29 mouse cellular contexts compared by ENCODE assay signal in the genomic region with DNA sequence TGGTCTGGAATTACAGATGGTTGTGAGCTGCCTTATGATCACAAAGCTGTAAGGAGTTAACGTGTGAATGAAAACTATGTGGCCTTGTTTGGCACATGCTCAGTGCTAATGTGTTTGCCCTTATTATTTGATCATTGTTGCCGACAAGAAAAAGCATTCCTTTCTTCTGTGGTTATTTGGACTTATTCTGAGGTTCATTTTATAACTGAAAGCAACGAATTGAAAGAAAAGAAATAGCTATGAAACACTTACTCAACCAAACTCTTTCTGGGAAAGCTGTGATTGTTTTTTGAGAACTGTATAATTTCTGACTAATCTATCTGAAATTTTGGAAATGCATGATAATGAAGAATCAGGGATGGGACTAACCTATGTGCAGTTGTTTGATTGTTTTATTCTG. TPM values are rescaled to one million over a fixed set of nuclear protein-coding genes. Genes with fewer than 3 reads are reported as not detected.
DNase-seq lines count a peak whose midpoint lies in the region; ATAC-seq and TF ChIP-seq lines count a peak whose summit lies in the region.
"Had no signal": no experiment of that assay in that cellular context is flagged by ENCODE, and none has a peak within 500 bp of the region (broad histone marks: within the 10 kb centered on the region; RNA-seq: fewer than 3 reads in every experiment).

No protein-coding gene starts in this region.

- H3K79me2 ChIP-seq in heart, adult 2 months (replicated peaks; ENCODE audit: control insufficient read depth, insufficient read depth, low read length) = no peaks in the 10 kb centered on the region

- ATAC-seq in stomach, embryonic 16.5 days (ENCODE audit: insufficient read depth, low FRiP score) = no peak
- no peak for ATAC-seq in stomach, postnatal 0 days (ENCODE audit: low FRiP score, low TSS enrichment)
- ATAC-seq in forebrain, postnatal 0 days = no peak
- ATAC-seq: activated CD4-positive, CD25-positive, alpha-beta regulatory T cell, adult 4 months; forebrain, embryonic 13.5 days; forebrain, embryonic 15.5 days; Patski had no signal

- H3K36me3 ChIP-seq in heart, adult 2 months (ENCODE audit: control insufficient read depth, insufficient read depth, low read length) = peaks cover 3% of the 10 kb centered on the region
- H3K36me3 ChIP-seq in stomach, embryonic 16.5 days (ENCODE audit: control insufficient read depth, insufficient read depth, low read length) = no peaks in the 10 kb centered on the region
- H3K36me3 ChIP-seq in stomach, postnatal 0 days (ENCODE audit: control insufficient read depth, insufficient read depth, low read length) = no peaks in the 10 kb centered on the region
- H3K36me3 ChIP-seq in forebrain, postnatal 0 days (ENCODE audit: insufficient read depth) = no peaks in the 10 kb centered on the region
- H3K36me3 ChIP-seq: embryonic facial prominence, embryonic 13.5 days; embryonic facial prominence, embryonic 15.5 days; forebrain, embryonic 15.5 days had no signal

- H3K27ac ChIP-seq in heart, adult 2 months = peak overlapping the region; percentile 18
- peak overlapping the region; percentile 68 for H3K27ac ChIP-seq in stomach, embryonic 16.5 days (ENCODE audit: low read length)
- no peak overlapping the region for H3K27ac ChIP-seq in stomach, postnatal 0 days (replicated peaks)
- H3K27ac ChIP-seq in brown adipose tissue, adult 24 weeks (replicated peaks; ENCODE audit: low read depth, low read length) = 0 out of 2 replicates have a peak overlapping the region, but pooled peaks have one; percentile 5
- H3K27ac ChIP-seq in forebrain, postnatal 0 days (ENCODE audit: low read depth, low read length) = no peak overlapping the region
- H3K27ac ChIP-seq: embryonic facial prominence, embryonic 13.5 days; embryonic facial prominence, embryonic 15.5 days; forebrain, embryonic 13.5 days; forebrain, embryonic 15.5 days had no signal

- H3K4me1 ChIP-seq in heart, adult 2 months (ENCODE audit: control insufficient read depth, insufficient read depth, low read length) = peaks cover 18% of the 10 kb centered on the region
- H3K4me1 ChIP-seq in stomach, embryonic 16.5 days (ENCODE audit: control insufficient read depth, insufficient read depth, low read length) = 0 out of 2 replicates have a peak, but pooled peaks cover 9% of the 10 kb centered on the region
- peaks cover 4% of the 10 kb centered on the region; the same call in 1 of the 2 replicates for H3K4me1 ChIP-seq in stomach, postnatal 0 days (replicated peaks; ENCODE audit: control insufficient read depth, insufficient read depth)
- peaks cover 10% of the 10 kb centered on the region for H3K4me1 ChIP-seq in brown adipose tissue, adult 24 weeks (ENCODE audit: control insufficient read depth, insufficient read depth, insufficient read length, low read length)
- H3K4me1 ChIP-seq in forebrain, postnatal 0 days (ENCODE audit: insufficient read depth) = no peaks in the 10 kb centered on the region

- no peak for TF ChIP-seq CTCF in heart, adult 2 months (IDR thresholded peaks at IDR 0.05)
- TF ChIP-seq CTCF in stomach, postnatal 0 days (IDR thresholded peaks at IDR 0.05; ENCODE audit: low read depth) = no peak
- no peak for TF ChIP-seq CTCF in forebrain, postnatal 0 days (IDR thresholded peaks at IDR 0.05; ENCODE audit: low read depth)

- no peak overlapping the region for H3K9ac ChIP-seq in heart, adult 2 months (ENCODE audit: low read depth, low read length)
- H3K9ac ChIP-seq in stomach, embryonic 16.5 days (ENCODE audit: low read length) = no peak overlapping the region
- no peak overlapping the region for H3K9ac ChIP-seq in stomach, postnatal 0 days (ENCODE audit: low read length)
- no peak overlapping the region for H3K9ac ChIP-seq in forebrain, postnatal 0 days
- H3K9ac ChIP-seq: embryonic facial prominence, embryonic 13.5 days; embryonic facial prominence, embryonic 15.5 days; forebrain, embryonic 13.5 days; forebrain, embryonic 15.5 days had no signal

- no peak for TF ChIP-seq EP300 in heart, adult 2 months (IDR thresholded peaks at IDR 0.05; ENCODE audit: insufficient read depth, low read depth, low read length)
- TF ChIP-seq EP300 in stomach, postnatal 0 days (optimal IDR thresholded peaks at IDR 0.05) = no peak

- TF ChIP-seq POLR2A in heart, adult 2 months (IDR thresholded peaks at IDR 0.05; ENCODE audit: insufficient read depth, low read depth, low read length) = no peak

- intact Hi-C loops in heart, adult 2 months (cut with DNase I) = no loop called here

- H3K4me3 ChIP-seq in heart, adult 2 months = no peak overlapping the region
- H3K4me3 ChIP-seq in stomach, embryonic 16.5 days (replicated peaks; ENCODE audit: low read length) = no peak overlapping the region
- H3K4me3 ChIP-seq in stomach, postnatal 0 days (ENCODE audit: low read depth, low read length) = no peak overlapping the region
- no peak overlapping the region for H3K4me3 ChIP-seq in brown adipose tissue, adult 24 weeks (ENCODE audit: insufficient read depth, low read depth, low read length)
- H3K4me3 ChIP-seq in forebrain, postnatal 0 days (ENCODE audit: low read depth, low read length) = no peak overlapping the region
- H3K4me3 ChIP-seq: embryonic facial prominence, embryonic 13.5 days; embryonic facial prominence, embryonic 15.5 days; forebrain, embryonic 13.5 days; forebrain, embryonic 15.5 days had no signal

- 65% methylated on average over 3 of the region's 3 CpGs for WGBS in heart, adult 2 months
- 47% methylated on average over 3 of the region's 3 CpGs for WGBS in stomach, embryonic 16.5 days
- WGBS in stomach, postnatal 0 days = 33% methylated on average over 3 of the region's 3 CpGs
- 52% methylated on average over 3 of the region's 3 CpGs for WGBS in forebrain, postnatal 0 days

- no peaks in the 10 kb centered on the region for H3K27me3 ChIP-seq in heart, adult 2 months (ENCODE audit: control insufficient read depth, insufficient read depth, low read length)
- H3K27me3 ChIP-seq in stomach, embryonic 16.5 days (ENCODE audit: control insufficient read depth, insufficient read depth, low read length) = no peaks in the 10 kb centered on the region
- no peaks in the 10 kb centered on the region for H3K27me3 ChIP-seq in stomach, postnatal 0 days (ENCODE audit: control insufficient read depth, insufficient read depth, low read length)
- no peaks in the 10 kb centered on the region for H3K27me3 ChIP-seq in forebrain, postnatal 0 days (ENCODE audit: insufficient read depth, low read length)
- H3K27me3 ChIP-seq: embryonic facial prominence, embryonic 13.5 days; embryonic facial prominence, embryonic 15.5 days; forebrain, embryonic 13.5 days; forebrain, embryonic 15.5 days; Patski had no signal

- no peak overlapping the region for H3K4me2 ChIP-seq in stomach, embryonic 16.5 days (ENCODE audit: low read depth, low read length)
- no peak overlapping the region for H3K4me2 ChIP-seq in stomach, postnatal 0 days (replicated peaks; ENCODE audit: low read depth)
- H3K4me2 ChIP-seq in forebrain, postnatal 0 days (ENCODE audit: low read depth) = no peak overlapping the region
- H3K4me2 ChIP-seq: embryonic facial prominence, embryonic 13.5 days; embryonic facial prominence, embryonic 15.5 days; forebrain, embryonic 13.5 days; forebrain, embryonic 15.5 days had no signal

- DNase-seq in heart, adult 2 months = no peak
- no peak for DNase-seq in heart, adult 11 months
- no peak for DNase-seq in stomach, postnatal 0 days (ENCODE audit: low spot score)
- no peak for DNase-seq in adrenal gland, postnatal 36 days
- no peak for DNase-seq in forebrain, postnatal 0 days
- DNase-seq: adrenal gland, adult 2 months; adrenal gland, postnatal 10 days; adrenal gland, postnatal 25 days; cerebellum, adult 11 months; cerebellum, adult 18-20 months; cerebellum, adult 8-10 months; cerebellum, adult 9-11 months; cerebellum, postnatal 14 days; cerebellum, postnatal 36 days; embryo, embryonic 11 days had no signal

- H3K9me3 ChIP-seq in stomach, embryonic 16.5 days (replicated peaks; ENCODE audit: control insufficient read depth, low read length) = no peaks in the 10 kb centered on the region
- H3K9me3 ChIP-seq in stomach, postnatal 0 days (ENCODE audit: control insufficient read depth, low read length) = no peaks in the 10 kb centered on the region
- H3K9me3 ChIP-seq in forebrain, postnatal 0 days (ENCODE audit: low read length) = no peaks in the 10 kb centered on the region
- H3K9me3 ChIP-seq: embryonic facial prominence, embryonic 13.5 days; embryonic facial prominence, embryonic 15.5 days; forebrain, embryonic 13.5 days; forebrain, embryonic 15.5 days had no signal

RNA-seq across cellular contexts. Expression of gene Ahnak, which starts 46.0 kb away (rescaled TPM):
- 100 to 1,000 TPM; 299 to 348 TPM for total RNA-seq in heart, adult 2 months (2021)
- 23.0 and 42.5 TPM in 2 replicates for polyA plus RNA-seq in heart, adult 2 months (2012; rRNA removed)
- polyA plus RNA-seq in stomach, embryonic 16.5 days (2015; fragmentation: Nextera tagmentation; extraction: Ambion mirVana) = 46.4 and 48.3 TPM in 2 replicates
- polyA plus RNA-seq in stomach, postnatal 0 days (2015; fragmentation: Nextera tagmentation; extraction: Ambion mirVana) = 86.6 and 103 TPM in 2 replicates
- 133 and 177 TPM in 2 replicates for polyA plus RNA-seq in brown adipose tissue, adult 24 weeks (2012; ENCODE audit: insufficient read depth, insufficient read length, missing spikeins)
- total RNA-seq in adrenal gland, postnatal 36 days (2021) = 100 to 1,000 TPM; 114 to 197 TPM
- 11.4 and 17.9 TPM in 2 replicates for total RNA-seq in forebrain, postnatal 0 days (2014; rRNA removed)
- 3.2 and 3.9 TPM in 2 replicates for polyA plus RNA-seq in forebrain, postnatal 0 days (2015; fragmentation: Nextera tagmentation; extraction: Ambion mirVana)

RNA-seq across cellular contexts. Expression of gene Scgb1a1, which starts 52.7 kb away (rescaled TPM):
- under 1 TPM in 1 of 2 experiments, not detected in 1; 0.73 TPM for total RNA-seq in heart, adult 2 months (2021)
- 0.50 and 2,957 TPM in 2 replicates for polyA plus RNA-seq in heart, adult 2 months (2012; rRNA removed)
- 0.75 and 1.3 TPM in 2 replicates for polyA plus RNA-seq in stomach, embryonic 16.5 days (2015; fragmentation: Nextera tagmentation; extraction: Ambion mirVana)
- polyA plus RNA-seq in stomach, postnatal 0 days (2015; fragmentation: Nextera tagmentation; extraction: Ambion mirVana) = 10.8 and 12.6 TPM in 2 replicates
- polyA plus RNA-seq in brown adipose tissue, adult 24 weeks (2012; ENCODE audit: insufficient read depth, insufficient read length, missing spikeins) = not detected in 2 replicates
- total RNA-seq in adrenal gland, postnatal 36 days (2021) = not detected
- total RNA-seq in forebrain, postnatal 0 days (2014; rRNA removed) = not detected in 2 replicates
- polyA plus RNA-seq in forebrain, postnatal 0 days (2015; fragmentation: Nextera tagmentation; extraction: Ambion mirVana) = not detected in 2 replicates
- total RNA-seq: adrenal gland, adult 2 months; adrenal gland, postnatal 25 days; common myeloid progenitor, adult 5-6 weeks; ES-E14; MEL had no signal
- polyA plus RNA-seq: activated CD4-positive, CD25-positive, alpha-beta regulatory T cell, adult 4 months; adrenal gland, adult 2 months; C2C12; embryonic facial prominence, embryonic 11.5 days; embryonic facial prominence, embryonic 13.5 days; forebrain, embryonic 11.5 days; forebrain, embryonic 13.5 days; forebrain, embryonic 15.5 days; Patski had no signal

Comparison
In these comparisons a context has a peak if more than half of its experiments do, and no peak if none do; other contexts are left out.
1. H3K27ac ChIP-seq: peak in heart, adult 2 months (single experiment), stomach, embryonic 16.5 days (single experiment) and brown adipose tissue, adult 24 weeks (single experiment); none in stomach, postnatal 0 days (single experiment) and forebrain, postnatal 0 days (single experiment).